Mouse (Mus musculus): ENCODE results near the gene Lrrfip2. TPM values are rescaled to one million over a fixed set of nuclear protein-coding genes. Genes with fewer than 3 reads are reported as not detected.

Gene Lrrfip2
- polyA plus RNA-seq, 1 experiment = 5.3 TPM

DNA sequence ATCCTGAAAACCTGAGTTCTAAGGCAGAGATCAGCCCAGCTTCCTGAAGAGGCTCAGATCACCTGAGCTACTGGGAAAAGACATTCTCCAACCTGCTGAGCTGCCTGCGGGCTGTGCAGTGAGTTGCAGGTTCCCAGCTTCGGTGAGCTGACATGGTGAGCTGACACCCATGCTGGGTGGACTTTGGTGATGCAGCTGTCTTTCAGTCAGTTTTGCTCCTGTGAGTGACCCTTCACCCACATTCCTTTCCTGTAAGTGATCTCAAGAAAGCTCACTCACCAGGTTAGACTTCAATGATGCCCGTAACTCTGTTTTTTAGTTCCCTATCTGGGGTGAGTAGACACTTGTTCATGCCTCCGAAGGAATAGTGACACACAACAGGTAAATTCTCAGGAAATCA lies 32.1 kb upstream of the Lrrfip2 start:
- TF ChIP-seq POLR2A (IDR thresholded peaks at IDR 0.05; ENCODE audit: low read depth, low read length) = no peak
- TF ChIP-seq CTCF (IDR thresholded peaks at IDR 0.05; ENCODE audit: extremely low read depth, insufficient read depth, insufficient read length, insufficient replicate concordance) = no peak
- Histone ChIP-seq H3K27me3 (ENCODE audit: control insufficient read depth, insufficient read depth, low read length) (no peaks in the 10 kb centered on the region), H3K4me1 (ENCODE audit: control insufficient read depth, insufficient read depth, insufficient read length) (no peaks in the 10 kb centered on the region; the same call in 1 of the 2 replicates), H3K4me3 (ENCODE audit: extremely low read depth, insufficient read depth, insufficient read length) (no peak overlapping the region), H3K36me3 (ENCODE audit: control insufficient read depth, insufficient read depth, low read length) (no peaks in the 10 kb centered on the region), H3K27ac (ENCODE audit: insufficient read depth, low read length) (no peak overlapping the region)
- no peak for DNase-seq (ENCODE audit: low read depth in 1 of 2, low spot score in 2 of 2)
- 62% methylated on average over 4 of the region's 4 CpGs for WGBS

- Histone ChIP-seq H3K27me3 (ENCODE audit: control insufficient read depth, insufficient read depth, low read length) (no peaks in the 10 kb centered on the region), H3K36me3 (ENCODE audit: control insufficient read depth, insufficient read depth, low read length) (no peaks in the 10 kb centered on the region), H3K27ac (ENCODE audit: insufficient read depth, low read length) (no peak overlapping the region), H3K4me3 (ENCODE audit: extremely low read depth, insufficient read depth, insufficient read length) (no peak overlapping the region), H3K4me1 (ENCODE audit: control insufficient read depth, insufficient read depth, insufficient read length) (no peaks in the 10 kb centered on the region)
- no peak for DNase-seq (ENCODE audit: low read depth in 1 of 2, low spot score in 2 of 2)
- no peak for TF ChIP-seq CTCF (IDR thresholded peaks at IDR 0.05; ENCODE audit: extremely low read depth, insufficient read depth, insufficient read length, insufficient replicate concordance)
- no peak for TF ChIP-seq POLR2A (IDR thresholded peaks at IDR 0.05; ENCODE audit: low read depth, low read length)
- 73% methylated on average over 6 of the region's 6 CpGs for WGBS
These were observed 31.3 kb upstream of the Lrrfip2 start for GRCm38 (mm10) chr9:111086137-111086536.

- Histone ChIP-seq H3K27ac (ENCODE audit: insufficient read depth, low read length) (no peak overlapping the region), H3K27me3 (ENCODE audit: control insufficient read depth, insufficient read depth, low read length) (no peaks in the 10 kb centered on the region), H3K36me3 (ENCODE audit: control insufficient read depth, insufficient read depth, low read length) (no peaks in the 10 kb centered on the region), H3K4me1 (ENCODE audit: control insufficient read depth, insufficient read depth, insufficient read length) (no peaks in the 10 kb centered on the region), H3K4me3 (ENCODE audit: extremely low read depth, insufficient read depth, insufficient read length) (no peak overlapping the region)
- TF ChIP-seq CTCF (IDR thresholded peaks at IDR 0.05; ENCODE audit: extremely low read depth, insufficient read depth, insufficient read length, insufficient replicate concordance) = no peak
- no peak for TF ChIP-seq POLR2A (IDR thresholded peaks at IDR 0.05; ENCODE audit: low read depth, low read length)
- 67% methylated on average over 3 of the region's 3 CpGs for WGBS
- DNase-seq (ENCODE audit: low read depth in 1 of 2, low spot score in 2 of 2) = no peak
These were observed 30.3 kb upstream of the Lrrfip2 start for GRCm38 (mm10) chr9:111086995-111087606.

DNA sequence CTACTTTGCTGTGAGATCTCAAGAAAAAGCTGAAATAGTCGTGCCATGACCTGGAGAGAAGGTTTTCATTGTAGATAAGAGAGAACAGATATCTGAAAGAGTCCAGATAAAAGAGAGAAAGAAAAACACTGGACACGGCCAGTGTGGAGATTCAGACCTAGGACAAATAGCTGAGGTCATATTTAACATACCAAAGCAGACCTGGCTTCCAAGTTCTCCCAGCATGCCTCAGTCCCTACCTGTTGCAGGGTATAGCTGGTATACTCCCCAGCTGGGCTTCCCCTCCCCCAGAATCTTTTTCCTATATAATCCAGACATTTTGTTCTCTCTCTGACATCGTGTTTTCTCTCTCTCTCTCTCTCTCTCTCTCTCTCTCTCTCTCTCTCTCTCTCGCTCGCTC lies 29.4 kb upstream of the Lrrfip2 start:
- Histone ChIP-seq H3K27ac (ENCODE audit: insufficient read depth, low read length) (no peak overlapping the region), H3K4me3 (ENCODE audit: extremely low read depth, insufficient read depth, insufficient read length) (no peak overlapping the region), H3K27me3 (ENCODE audit: control insufficient read depth, insufficient read depth, low read length) (no peaks in the 10 kb centered on the region), H3K36me3 (ENCODE audit: control insufficient read depth, insufficient read depth, low read length) (no peaks in the 10 kb centered on the region), H3K4me1 (ENCODE audit: control insufficient read depth, insufficient read depth, insufficient read length) (no peaks in the 10 kb centered on the region)
- DNase-seq (ENCODE audit: low read depth in 1 of 2, low spot score in 2 of 2) = no peak
- TF ChIP-seq CTCF (IDR thresholded peaks at IDR 0.05; ENCODE audit: extremely low read depth, insufficient read depth, insufficient read length, insufficient replicate concordance) (no peak), POLR2A (IDR thresholded peaks at IDR 0.05; ENCODE audit: low read depth, low read length) (no peak)
- WGBS = 61% methylated on average over 5 of the region's 5 CpGs

- Histone ChIP-seq H3K4me1 (ENCODE audit: control insufficient read depth, insufficient read depth, insufficient read length) (no peaks in the 10 kb centered on the region), H3K4me3 (ENCODE audit: extremely low read depth, insufficient read depth, insufficient read length) (no peak overlapping the region), H3K27ac (ENCODE audit: insufficient read depth, low read length) (no peak overlapping the region), H3K27me3 (ENCODE audit: control insufficient read depth, insufficient read depth, low read length) (no peaks in the 10 kb centered on the region), H3K36me3 (ENCODE audit: control insufficient read depth, insufficient read depth, low read length) (no peaks in the 10 kb centered on the region)
- WGBS = 82% methylated on average over 7 of the region's 7 CpGs
- no peak for DNase-seq (ENCODE audit: low read depth in 1 of 2, low spot score in 2 of 2)
- TF ChIP-seq POLR2A (IDR thresholded peaks at IDR 0.05; ENCODE audit: low read depth, low read length) (no peak), CTCF (IDR thresholded peaks at IDR 0.05; ENCODE audit: extremely low read depth, insufficient read depth, insufficient read length, insufficient replicate concordance) (no peak)
These were observed 28.5 kb upstream of the Lrrfip2 start for GRCm38 (mm10) chr9:111088886-111089285.

DNA sequence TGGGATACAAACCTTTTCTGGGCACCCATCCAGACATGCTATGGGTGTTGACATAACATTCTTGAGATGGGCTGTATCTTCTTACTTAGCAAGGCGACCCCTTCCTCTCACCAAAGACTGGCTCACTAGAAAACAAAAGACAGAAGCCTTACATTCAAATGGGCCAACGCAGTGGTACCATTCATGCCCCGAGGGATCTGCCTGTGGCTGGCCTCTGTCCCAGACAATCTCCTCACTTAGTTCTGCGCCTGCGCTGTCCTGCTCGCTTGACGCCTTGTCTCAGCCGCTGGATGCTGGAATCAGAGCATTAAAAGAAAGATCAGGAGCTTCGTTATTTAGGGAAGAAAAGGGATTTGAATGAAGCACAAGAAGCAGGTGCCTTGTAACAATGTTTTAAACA lies 24.7 kb upstream of the Lrrfip2 start:
- 76% methylated on average over 9 of the region's 9 CpGs for WGBS
- H3K27ac ChIP-seq (ENCODE audit: insufficient read depth, low read length) = no peak overlapping the region
- H3K27me3 ChIP-seq (ENCODE audit: control insufficient read depth, insufficient read depth, low read length) = no peaks in the 10 kb centered on the region
- H3K36me3 ChIP-seq (ENCODE audit: control insufficient read depth, insufficient read depth, low read length) = no peaks in the 10 kb centered on the region
- no peak for DNase-seq (ENCODE audit: low read depth in 1 of 2, low spot score in 2 of 2)
- TF ChIP-seq POLR2A (IDR thresholded peaks at IDR 0.05; ENCODE audit: low read depth, low read length) (no peak), CTCF (IDR thresholded peaks at IDR 0.05; ENCODE audit: extremely low read depth, insufficient read depth, insufficient read length, insufficient replicate concordance) (no peak)
- 0 out of 2 replicates have a peak, but pooled peaks cover 2% of the 10 kb centered on the region for H3K4me1 ChIP-seq (ENCODE audit: control insufficient read depth, insufficient read depth, insufficient read length)
- H3K4me3 ChIP-seq (ENCODE audit: extremely low read depth, insufficient read depth, insufficient read length) = no peak overlapping the region

DNA sequence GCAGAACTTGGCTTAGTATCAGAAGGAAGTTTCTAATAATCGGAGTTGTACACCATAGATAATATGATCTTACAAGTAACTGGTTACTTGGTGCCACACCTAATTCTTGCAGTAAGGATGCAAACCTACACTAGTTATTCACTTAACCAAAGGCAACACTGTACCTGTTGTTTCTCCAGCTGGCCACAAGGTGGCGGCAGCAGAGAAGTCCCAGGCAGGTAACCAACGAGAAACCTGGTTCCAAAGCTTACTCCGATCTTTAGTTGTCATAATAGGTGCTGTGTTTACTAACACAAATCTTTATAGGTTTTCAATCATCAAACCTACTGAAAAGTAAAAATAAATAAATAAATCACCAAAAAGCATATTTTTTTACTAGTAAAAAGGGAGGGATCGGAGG lies 24.3 kb upstream of the Lrrfip2 start:
- no peak for TF ChIP-seq POLR2A (IDR thresholded peaks at IDR 0.05; ENCODE audit: low read depth, low read length)
- peak; percentile 87; the same call in 1 of the 2 replicates for TF ChIP-seq CTCF (IDR thresholded peaks at IDR 0.05; ENCODE audit: extremely low read depth, insufficient read depth, insufficient read length, insufficient replicate concordance)
- H3K4me1 ChIP-seq (ENCODE audit: control insufficient read depth, insufficient read depth, insufficient read length) = 0 out of 2 replicates have a peak, but pooled peaks cover 2% of the 10 kb centered on the region
- no peak overlapping the region for H3K27ac ChIP-seq (ENCODE audit: insufficient read depth, low read length)
- no peaks in the 10 kb centered on the region for H3K36me3 ChIP-seq (ENCODE audit: control insufficient read depth, insufficient read depth, low read length)
- no peak overlapping the region for H3K4me3 ChIP-seq (ENCODE audit: extremely low read depth, insufficient read depth, insufficient read length)
- H3K27me3 ChIP-seq (ENCODE audit: control insufficient read depth, insufficient read depth, low read length) = no peaks in the 10 kb centered on the region
- WGBS = 26% methylated on average over 5 of the region's 5 CpGs
- DNase-seq (ENCODE audit: low read depth in 1 of 2, low spot score in 2 of 2) = peak; percentile 14 to 57

Measured in spleen, adult 2 months (tissue).